In genomic region chr19:6294301-6294700, GRCm38 (mm10) we compare ENCODE assay signal across 22 mouse cellular contexts. TPM values are rescaled to one million over a fixed set of nuclear protein-coding genes. Genes with fewer than 3 reads are reported as not detected.
DNase-seq lines count a peak whose midpoint lies in the region; TF ChIP-seq lines count a peak whose summit lies in the region.
"Had no signal": no experiment of that assay in that cellular context is flagged by ENCODE, and none has a peak within 500 bp of the region (broad histone marks: within the 10 kb centered on the region; RNA-seq: fewer than 3 reads in every experiment).

No protein-coding gene starts in this region.

- intact Hi-C loops in gastrocnemius, adult 2 months (cut with DNase I): no loop called here

- H3K79me2 ChIP-seq in CH12.LX (replicated peaks; ENCODE audit: control insufficient read depth, extremely low read depth, insufficient read depth, poor library complexity, severe bottlenecking) (peaks cover 80% of the 10 kb centered on the region), macrophage (ENCODE audit: inconsistent target) (peaks cover 71% of the 10 kb centered on the region)

- no peak overlapping the region for H3K4me3 ChIP-seq in gastrocnemius, adult 2 months
- no peak overlapping the region for H3K4me3 ChIP-seq in layer of hippocampus, adult 2 months
- no peak overlapping the region for H3K4me3 ChIP-seq in CH12.LX (replicated peaks in 1 of 3; ENCODE audit: low read depth in 2 of 3, low read length in 2 of 3, poor library complexity in 1 of 3)
- no peak overlapping the region for H3K4me3 ChIP-seq in macrophage (ENCODE audit: inconsistent target)
- H3K4me3 ChIP-seq: forebrain, embryonic 10.5 days; forebrain, embryonic 13.5 days; heart, embryonic 12.5 days; heart, embryonic 15.5 days; hindbrain, embryonic 10.5 days; hindbrain, embryonic 13.5 days had no signal

- H3K36me3 ChIP-seq in CH12.LX (replicated peaks in 1 of 2; ENCODE audit: control insufficient read depth in 1 of 2, insufficient read depth in 1 of 2, low read length in 1 of 2) (peaks cover 87 to 92% of the 10 kb centered on the region in 2 experiments), macrophage (ENCODE audit: inconsistent target) (peaks cover 3% of the 10 kb centered on the region; the same call in 1 of the 2 replicates)

- H3K4me2 ChIP-seq in CH12.LX (ENCODE audit: insufficient read depth, low read depth, poor library complexity, severe bottlenecking): no peak overlapping the region
- H3K4me2 ChIP-seq: forebrain, embryonic 13.5 days; heart, embryonic 12.5 days; heart, embryonic 15.5 days; hindbrain, embryonic 13.5 days had no signal

- TF ChIP-seq POLR2A in CH12.LX (IDR thresholded peaks at IDR 0.05; ENCODE audit: low read depth, low read length): no peak

- H3K27me3 ChIP-seq in CH12.LX (replicated peaks): no peaks in the 10 kb centered on the region
- H3K27me3 ChIP-seq: forebrain, embryonic 13.5 days; heart, embryonic 12.5 days; heart, embryonic 15.5 days; hindbrain, embryonic 13.5 days had no signal

- TF ChIP-seq EP300 in CH12.LX (IDR thresholded peaks at IDR 0.05; ENCODE audit: low read length): no peak

- DNase-seq in gastrocnemius, adult 2 months: no peak
- no peak for DNase-seq in gastrocnemius, postnatal 10 days
- no peak for DNase-seq in layer of hippocampus, adult 2 months (ENCODE audit: low spot score in 2 of 2)
- no peak for DNase-seq in layer of hippocampus, postnatal 25 days (ENCODE audit: extremely low spot score in 1 of 2, low spot score in 1 of 2)
- no peak for DNase-seq in CH12.LX (ENCODE audit: extremely low read depth)
- no peak for DNase-seq in frontal cortex, postnatal 14 days (ENCODE audit: low spot score in 2 of 2)
- no peak for DNase-seq in kidney, postnatal 36 days
- DNase-seq: adrenal gland, adult 8-10 months; adrenal gland, postnatal 25 days; cerebellum, adult 18-20 months; cerebellum, adult 9-10 months; cerebellum, postnatal 14 days; gastrocnemius, postnatal 36 days; heart, postnatal 10 days; heart, postnatal 36 days had no signal

- no peak for TF ChIP-seq RAD21 in CH12.LX (IDR thresholded peaks at IDR 0.05; ENCODE audit: low read depth, low read length)

- H3K27ac ChIP-seq in gastrocnemius, adult 2 months: peak overlapping the region; percentile 39
- peak overlapping the region; percentile 55; the same call in 1 of the 2 replicates for H3K27ac ChIP-seq in layer of hippocampus, adult 2 months
- H3K27ac ChIP-seq in CH12.LX (ENCODE audit: insufficient read depth, low read depth) (peak overlapping the region; percentile 68), macrophage (peak overlapping the region; percentile 91)
- H3K27ac ChIP-seq: forebrain, embryonic 10.5 days; forebrain, embryonic 13.5 days; heart, embryonic 15.5 days; hindbrain, embryonic 10.5 days; hindbrain, embryonic 13.5 days had no signal

- no peak overlapping the region for H3K9ac ChIP-seq in CH12.LX (ENCODE audit: insufficient read depth, low read depth)
- H3K9ac ChIP-seq: forebrain, embryonic 13.5 days; heart, embryonic 12.5 days; heart, embryonic 15.5 days; hindbrain, embryonic 13.5 days had no signal

- TF ChIP-seq CTCF in gastrocnemius, adult 2 months (IDR thresholded peaks at IDR 0.05): no peak
- no peak for TF ChIP-seq CTCF in layer of hippocampus, adult 2 months (conservative IDR thresholded peaks at IDR 0.05)
- TF ChIP-seq CTCF in CH12.LX (conservative IDR thresholded peaks at IDR 0.05 in 1 of 2, IDR thresholded peaks at IDR 0.05 in 1 of 2; ENCODE audit: low read depth in 2 of 2, low read length in 2 of 2): no peak

- peaks cover 78 to 97% of the 10 kb centered on the region in 2 experiments for H3K4me1 ChIP-seq in CH12.LX (ENCODE audit: control insufficient read depth in 1 of 2, insufficient read depth in 2 of 2)
- H3K4me1 ChIP-seq: forebrain, embryonic 13.5 days had no signal

- in situ Hi-C loops in CH12.LX (cut with MboI; ENCODE audit: low pct_ligation_motif_present, low pct_unique_long_range_greater_than_20kb, low sequenced_read_pairs): no loop called here

- dilution Hi-C loops in CH12.LX (cut with MboI; ENCODE audit: extremely low pct_ligation_motif_present, extremely low pct_unique_long_range_greater_than_20kb, low sequenced_read_pairs): no loop called here

- 97% methylated on average over 11 of the region's 17 CpGs for WGBS in macrophage (ENCODE audit: missing documents)

- H3K9me3 ChIP-seq in CH12.LX (replicated peaks; ENCODE audit: low read length): no peaks in the 10 kb centered on the region
- H3K9me3 ChIP-seq: forebrain, embryonic 10.5 days; forebrain, embryonic 13.5 days; heart, embryonic 12.5 days; heart, embryonic 15.5 days; hindbrain, embryonic 10.5 days; hindbrain, embryonic 13.5 days had no signal

TF ChIP-seq in CH12.LX, 34 proteins besides CTCF, POLR2A, EP300 and RAD21 (continues in another document):
- no peak for TF ChIP-seq RCOR1 (conservative IDR thresholded peaks at IDR 0.05; ENCODE audit: low read depth, low read length)
- no peak for TF ChIP-seq ELF1 (IDR thresholded peaks at IDR 0.05; ENCODE audit: low read depth, low read length)
- no peak for TF ChIP-seq PAX5 (IDR thresholded peaks at IDR 0.05; ENCODE audit: low read length)
- TF ChIP-seq TBP (conservative IDR thresholded peaks at IDR 0.05; ENCODE audit: low read depth, low read length): no peak
- no peak for TF ChIP-seq ZMIZ1 (IDR thresholded peaks at IDR 0.05; ENCODE audit: low read depth, low read length)

RNA-seq across cellular contexts. Expression of gene Cdc42bpg, which starts 12.0 kb away (rescaled TPM):
- total RNA-seq in gastrocnemius, adult 2 months (2021): 1 to 10 TPM; 6.0 to 6.4 TPM
- total RNA-seq in gastrocnemius, postnatal 10 days (2021): 1 to 10 TPM; 4.2 to 4.5 TPM
- total RNA-seq in layer of hippocampus, adult 2 months (2021): 1 to 10 TPM; 5.0 to 5.6 TPM
- 1 to 10 TPM; 3.9 to 4.6 TPM for total RNA-seq in layer of hippocampus, postnatal 25 days (2021)
- total RNA-seq in CH12.LX (2012; rRNA removed): 4.1 and 4.2 TPM in 2 replicates
- 0.65 and 0.79 TPM in 2 replicates for total RNA-seq in CH12.LX (2014; rRNA removed)
- 2.3 and 2.6 TPM in 2 replicates for polyA plus RNA-seq in CH12.LX (2012; ENCODE audit: insufficient read length, low read depth)
- total RNA-seq in macrophage (2018; cell fraction: chromatin; rRNA removed): 10 to 100 TPM in 23 of 26 experiments, 1 to 10 TPM in 3; 7.2 to 46.1 (median 15.0) TPM
- 1 to 10 TPM; 2.1 to 4.4 (median 3.3) TPM for total RNA-seq in macrophage (2018; cell fraction: cytosol; rRNA removed)
- total RNA-seq in macrophage (2018; cell fraction: nucleus; rRNA removed): 10 to 100 TPM in 8 of 26 experiments, 1 to 10 TPM in 18; 5.7 to 31.4 (median 9.1) TPM
- 1.3 to 3.5 TPM (median 2.8 TPM) in 3 replicates for polyA plus RNA-seq in macrophage (2018)

RNA-seq across cellular contexts. Expression of gene Ehd1, which starts 17.8 kb away (rescaled TPM):
- 10 to 100 TPM; 28.4 to 32.3 TPM for total RNA-seq in gastrocnemius, adult 2 months (2021)
- 10 to 100 TPM; 54.0 to 64.8 TPM for total RNA-seq in gastrocnemius, postnatal 10 days (2021)
- 10 to 100 TPM; 80.2 to 82.3 TPM for total RNA-seq in layer of hippocampus, adult 2 months (2021)
- total RNA-seq in layer of hippocampus, postnatal 25 days (2021): 10 to 100 TPM; 84.9 to 88.6 TPM
- total RNA-seq in CH12.LX (2012; rRNA removed) (231 and 400 TPM in 2 replicates), CH12.LX (2014; rRNA removed) (97.4 and 131 TPM in 2 replicates)
- polyA plus RNA-seq in CH12.LX (2012; ENCODE audit: insufficient read length, low read depth) (245 and 301 TPM in 2 replicates), macrophage (2018) (42.9 to 146 TPM (median 81.6 TPM) in 3 replicates)
- total RNA-seq in macrophage (2018; cell fraction: chromatin; rRNA removed): 1,000 to 10,000 TPM in 4 of 26 experiments, 100 to 1,000 TPM in 20, 10 to 100 TPM in 2; 36.6 to 1,396 (median 780) TPM
- 100 to 1,000 TPM in 20 of 26 experiments, 10 to 100 TPM in 6; 47.9 to 723 (median 253) TPM for total RNA-seq in macrophage (2018; cell fraction: cytosol; rRNA removed)
- total RNA-seq in macrophage (2018; cell fraction: nucleus; rRNA removed): 1,000 to 10,000 TPM in 5 of 26 experiments, 100 to 1,000 TPM in 20, 10 to 100 TPM in 1; 56.7 to 1,172 (median 683) TPM

RNA-seq across cellular contexts. Expression of gene Men1, which starts 40.5 kb away (rescaled TPM):
- 1 to 10 TPM; 7.0 to 7.8 TPM for total RNA-seq in gastrocnemius, adult 2 months (2021)
- 10 to 100 TPM; 11.3 to 12.9 TPM for total RNA-seq in gastrocnemius, postnatal 10 days (2021)
- total RNA-seq in layer of hippocampus, adult 2 months (2021): 10 to 100 TPM; 63.3 to 72.1 TPM
- 10 to 100 TPM; 63.3 to 64.8 TPM for total RNA-seq in layer of hippocampus, postnatal 25 days (2021)
- 42.9 and 43.0 TPM in 2 replicates for total RNA-seq in CH12.LX (2012; rRNA removed)
- 23.5 and 24.9 TPM in 2 replicates for total RNA-seq in CH12.LX (2014; rRNA removed)
- 50.7 and 67.8 TPM in 2 replicates for polyA plus RNA-seq in CH12.LX (2012; ENCODE audit: insufficient read length, low read depth)
- total RNA-seq in macrophage (2018; cell fraction: chromatin; rRNA removed): 10 to 100 TPM in 19 of 26 experiments, 1 to 10 TPM in 7; 5.0 to 40.8 (median 13.3) TPM
- total RNA-seq in macrophage (2018; cell fraction: cytosol; rRNA removed): 10 to 100 TPM in 24 of 26 experiments, 1 to 10 TPM in 2; 9.1 to 21.5 (median 17.3) TPM
- 10 to 100 TPM in 23 of 26 experiments, 1 to 10 TPM in 3; 6.5 to 62.9 (median 14.9) TPM for total RNA-seq in macrophage (2018; cell fraction: nucleus; rRNA removed)
- polyA plus RNA-seq in macrophage (2018): 16.4 to 22.0 TPM (median 21.4 TPM) in 3 replicates

RNA-seq across cellular contexts. Expression of gene Map4k2, which starts 46.6 kb away (rescaled TPM):
- total RNA-seq in gastrocnemius, adult 2 months (2021): 10 to 100 TPM; 13.1 to 14.2 TPM
- total RNA-seq in gastrocnemius, postnatal 10 days (2021): 10 to 100 TPM; 11.9 to 19.3 TPM
- 100 to 1,000 TPM in 1 of 2 experiments, 10 to 100 TPM in 1; 81.9 to 105 TPM for total RNA-seq in layer of hippocampus, adult 2 months (2021)
- 10 to 100 TPM; 66.3 to 78.4 TPM for total RNA-seq in layer of hippocampus, postnatal 25 days (2021)
- 77.6 and 95.2 TPM in 2 replicates for total RNA-seq in CH12.LX (2012; rRNA removed)
- 55.5 and 56.7 TPM in 2 replicates for total RNA-seq in CH12.LX (2014; rRNA removed)
- 119 and 127 TPM in 2 replicates for polyA plus RNA-seq in CH12.LX (2012; ENCODE audit: insufficient read length, low read depth)
- 100 to 1,000 TPM in 7 of 26 experiments, 10 to 100 TPM in 19; 36.0 to 138 (median 82.2) TPM for total RNA-seq in macrophage (2018; cell fraction: chromatin; rRNA removed)
- 10 to 100 TPM in 3 of 26 experiments, 1 to 10 TPM in 23; 5.7 to 12.4 (median 8.4) TPM for total RNA-seq in macrophage (2018; cell fraction: cytosol; rRNA removed)
- total RNA-seq in macrophage (2018; cell fraction: nucleus; rRNA removed): 10 to 100 TPM; 16.9 to 81.8 (median 38.2) TPM
- 6.8 to 15.8 TPM (median 8.5 TPM) in 3 replicates for polyA plus RNA-seq in macrophage (2018)

RNA-seq across cellular contexts. Expression of gene Atg2a, which starts 52.8 kb away (rescaled TPM):
- total RNA-seq in gastrocnemius, adult 2 months (2021): 10 to 100 TPM; 18.4 to 19.0 TPM
- total RNA-seq in gastrocnemius, postnatal 10 days (2021): 10 to 100 TPM; 13.2 to 15.0 TPM
- total RNA-seq in layer of hippocampus, adult 2 months (2021): 10 to 100 TPM; 32.5 to 39.0 TPM
- 10 to 100 TPM; 31.1 to 38.3 TPM for total RNA-seq in layer of hippocampus, postnatal 25 days (2021)
- total RNA-seq in CH12.LX (2012; rRNA removed) (9.5 and 10.0 TPM in 2 replicates), CH12.LX (2014; rRNA removed) (2.3 and 2.8 TPM in 2 replicates)
- polyA plus RNA-seq in CH12.LX (2012; ENCODE audit: insufficient read length, low read depth) (9.4 and 13.9 TPM in 2 replicates), macrophage (2018) (8.9 to 17.0 TPM (median 9.9 TPM) in 3 replicates)
- 100 to 1,000 TPM in 4 of 26 experiments, 10 to 100 TPM in 22; 17.5 to 129 (median 52.1) TPM for total RNA-seq in macrophage (2018; cell fraction: chromatin; rRNA removed)
- total RNA-seq in macrophage (2018; cell fraction: cytosol; rRNA removed): 10 to 100 TPM in 23 of 26 experiments, 1 to 10 TPM in 3; 8.3 to 21.6 (median 12.5) TPM
- 10 to 100 TPM; 14.1 to 89.1 (median 25.2) TPM for total RNA-seq in macrophage (2018; cell fraction: nucleus; rRNA removed)

Comparison
In these comparisons a context has a peak if more than half of its experiments do, and no peak if none do; other contexts are left out.
1. H3K27ac ChIP-seq: peak in every context shown above with its lines; median percentile 91 in macrophage; 68 in CH12.LX; 55 in layer of hippocampus, adult 2 months; 39 in gastrocnemius, adult 2 months.